Mouse (Mus musculus): ENCODE measurements around the gene Gp9. TPM values are rescaled to one million over a fixed set of nuclear protein-coding genes. Genes with fewer than 3 reads are reported as not detected.
"Not testable (repeated sequence)": the region's sequence is repeated elsewhere in the genome, so short reads cannot be mapped to it uniquely, and the experiment has no call there.

Gp9 gene
- total RNA-seq, 1 experiment from 2014 or later, result 0.52 TPM

DNA sequence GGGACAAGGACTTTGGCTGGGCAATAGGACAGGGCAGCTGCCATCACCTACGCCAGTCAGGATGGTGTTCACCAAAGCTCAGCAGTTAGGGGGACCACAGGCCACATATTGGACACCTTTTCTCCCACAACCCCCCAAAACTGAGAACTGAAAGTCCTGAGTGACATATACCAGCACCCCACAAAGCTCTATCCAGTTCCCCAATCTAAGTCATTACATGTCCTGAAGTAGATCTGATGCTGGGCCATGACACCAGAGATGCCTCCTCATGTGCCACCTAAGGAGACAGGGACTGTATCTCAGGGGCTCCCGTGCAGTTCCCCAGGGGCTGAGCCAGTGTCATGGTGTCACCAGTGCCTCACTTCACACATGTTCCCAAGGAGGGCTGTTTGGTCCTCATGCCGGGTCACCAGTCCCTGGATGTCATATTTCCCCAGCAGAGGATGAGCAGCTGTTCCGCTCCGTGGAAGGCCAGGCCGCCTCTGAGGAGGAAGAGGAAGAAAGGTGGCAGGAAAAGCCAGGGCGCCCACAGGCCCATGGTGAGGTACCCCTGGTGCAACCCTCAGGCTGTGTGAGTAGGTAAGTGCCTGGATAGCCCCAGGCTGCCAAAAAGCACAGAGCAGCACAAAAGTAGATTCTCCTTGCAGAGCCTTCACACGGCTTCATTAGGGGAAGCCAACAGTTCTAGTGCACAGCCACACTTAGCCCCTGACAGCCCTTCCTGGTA is 27.5 kb upstream of the Gp9 start:
- no peak for DNase-seq

DNA sequence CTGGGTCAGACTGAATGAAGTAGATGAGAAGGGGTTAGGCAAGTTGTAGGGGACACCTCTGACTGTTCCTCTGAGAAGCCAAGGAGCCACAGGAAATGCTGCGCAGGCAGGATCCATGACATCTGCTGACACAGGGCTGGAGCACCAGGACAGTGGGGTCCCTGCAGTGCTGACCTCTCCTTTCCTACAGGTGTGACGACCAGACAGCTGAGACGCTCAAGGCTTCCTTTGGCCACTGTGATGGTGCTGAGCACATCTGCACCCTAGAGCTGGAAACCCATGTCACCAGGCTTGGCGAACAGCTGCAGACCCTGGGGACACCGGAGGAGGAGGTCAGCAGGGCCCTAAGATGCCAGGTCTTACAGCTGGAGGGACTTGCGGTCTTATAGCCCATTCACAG is 26.3 kb upstream of the Gp9 start:
- DNase-seq, result no peak

- no peak for DNase-seq
These were observed 22.7 kb upstream of the Gp9 start for GRCm38 (mm10) chr6:87755196-87755595.

- DNase-seq, result no peak
These were observed 21.0 kb upstream of the Gp9 start for GRCm38 (mm10) chr6:87756896-87757295.

DNA sequence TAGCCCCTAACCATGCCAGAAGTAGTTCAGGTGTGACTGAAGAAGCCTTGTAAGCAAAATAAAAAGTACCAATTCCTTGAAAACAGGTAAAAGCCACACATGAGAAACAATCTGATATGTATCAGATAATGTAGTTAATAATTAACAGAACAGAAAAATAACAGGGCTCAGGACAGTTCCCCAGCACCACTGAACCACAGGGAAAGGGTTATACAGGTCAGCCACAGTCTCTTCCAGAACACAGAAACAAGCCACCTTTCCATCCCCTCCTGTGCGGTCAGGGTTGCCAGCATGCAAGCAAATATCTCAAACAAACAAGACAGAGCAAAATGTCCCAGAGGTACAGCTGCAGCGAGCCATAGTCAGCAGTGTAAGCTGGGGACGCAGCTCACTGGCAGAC is 18.5 kb upstream of the Gp9 start:
- DNase-seq, result no peak

GRCm38 (mm10) chr6:87759850-87760249 is 18.0 kb upstream of the Gp9 start:
- no peak for DNase-seq

DNA sequence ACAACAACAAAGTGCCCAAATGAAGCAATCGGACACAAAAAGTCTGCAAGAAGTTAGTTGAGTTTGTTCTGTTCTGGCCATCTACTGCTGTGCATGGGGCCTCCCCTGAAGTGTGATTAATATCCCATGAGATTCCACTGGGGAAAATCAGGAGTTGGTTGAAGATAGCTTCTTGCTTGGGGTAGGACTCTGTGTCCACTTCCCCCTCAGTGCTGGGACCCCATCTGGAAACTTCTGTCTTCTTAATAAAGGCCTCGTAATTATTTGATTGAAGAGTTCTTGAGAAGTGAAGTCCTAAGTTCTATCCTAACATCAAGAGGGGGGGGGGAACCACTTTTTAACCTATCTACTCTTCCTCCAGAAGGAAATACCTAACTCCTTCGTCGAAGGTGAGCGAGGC is 15.7 kb upstream of the Gp9 start:
- DNase-seq, result no peak

- peak; percentile 27 for DNase-seq
These were observed 14.2 kb upstream of the Gp9 start for GRCm38 (mm10) chr6:87763376-87764280.

- not testable (repeated sequence) for DNase-seq
These were observed 13.6 kb upstream of the Gp9 start for GRCm38 (mm10) chr6:87764296-87764695.

DNA sequence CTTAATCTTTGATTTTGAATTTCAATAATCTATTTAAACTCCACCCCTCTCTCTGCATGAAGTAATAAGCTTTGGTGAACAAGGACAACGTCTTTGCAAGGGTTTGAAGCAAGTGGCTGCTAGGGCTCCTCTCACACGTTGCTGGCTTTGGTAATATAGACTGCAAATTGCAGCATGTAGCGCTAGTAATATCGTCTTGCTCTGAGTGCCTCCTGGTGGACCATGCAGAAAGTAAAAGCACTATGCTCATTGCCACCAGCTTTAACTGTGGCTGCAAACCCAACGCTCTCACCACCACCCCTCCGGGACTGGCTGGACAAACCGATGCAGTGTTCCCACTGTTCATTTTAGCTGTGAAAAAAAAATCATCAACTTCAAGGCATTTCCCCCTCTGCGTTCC is 7.2 kb upstream of the Gp9 start:
- no peak for DNase-seq

DNA sequence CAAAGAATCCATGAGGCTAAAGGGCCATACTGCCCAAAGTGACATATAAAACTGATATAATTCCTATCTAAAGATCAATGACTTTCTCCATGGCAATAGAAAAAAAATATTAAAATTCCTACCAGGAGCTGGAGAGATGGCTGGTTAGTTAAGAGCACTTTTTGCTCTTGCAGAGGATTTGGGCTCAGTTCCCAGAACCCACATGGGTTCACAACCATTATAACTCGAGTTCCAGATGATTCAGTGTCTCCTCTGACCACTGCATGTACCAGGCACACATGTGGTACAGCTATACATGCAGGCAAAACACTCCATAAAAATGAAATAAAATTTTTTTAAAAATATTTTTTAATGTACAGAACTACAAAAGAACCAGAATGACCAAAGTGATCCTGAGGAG is 3.4 kb upstream of the Gp9 start:
- DNase-seq, result no peak

- no peak for DNase-seq
These were observed 3.0 kb upstream of the Gp9 start for GRCm38 (mm10) chr6:87774909-87775308.

DNA sequence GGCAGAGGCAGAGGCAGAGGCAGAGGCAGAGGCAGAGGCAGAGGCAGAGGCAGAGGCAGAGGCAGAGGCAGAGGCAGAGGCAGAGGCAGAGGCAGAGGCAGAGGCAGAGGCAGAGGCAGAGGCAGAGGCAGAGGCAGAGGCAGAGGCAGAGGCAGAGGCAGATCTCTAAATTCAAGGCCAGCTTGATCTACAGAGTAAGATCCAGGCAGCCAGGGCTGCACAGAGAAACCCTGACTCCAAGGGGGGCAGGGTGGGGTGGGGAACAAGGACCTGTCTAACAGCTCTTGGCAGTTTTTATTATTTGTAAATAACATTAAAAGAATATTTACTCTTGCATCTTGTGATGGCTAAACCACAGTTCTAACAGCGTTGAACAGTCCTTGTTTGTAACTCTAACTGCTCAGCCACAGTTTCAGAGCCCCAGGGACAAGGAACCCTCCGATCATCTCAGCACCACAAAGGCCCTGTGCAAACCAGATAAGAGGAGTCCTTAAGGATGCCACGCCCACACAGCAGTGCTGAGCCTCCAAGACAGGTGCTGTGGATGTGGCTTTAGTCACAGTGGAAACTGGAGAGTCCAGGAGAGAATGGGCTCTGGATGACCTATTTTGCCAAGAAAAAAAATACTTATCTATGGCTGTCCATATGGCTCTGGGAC is 2.2 kb upstream of the Gp9 start:
- no peak for DNase-seq

DNA sequence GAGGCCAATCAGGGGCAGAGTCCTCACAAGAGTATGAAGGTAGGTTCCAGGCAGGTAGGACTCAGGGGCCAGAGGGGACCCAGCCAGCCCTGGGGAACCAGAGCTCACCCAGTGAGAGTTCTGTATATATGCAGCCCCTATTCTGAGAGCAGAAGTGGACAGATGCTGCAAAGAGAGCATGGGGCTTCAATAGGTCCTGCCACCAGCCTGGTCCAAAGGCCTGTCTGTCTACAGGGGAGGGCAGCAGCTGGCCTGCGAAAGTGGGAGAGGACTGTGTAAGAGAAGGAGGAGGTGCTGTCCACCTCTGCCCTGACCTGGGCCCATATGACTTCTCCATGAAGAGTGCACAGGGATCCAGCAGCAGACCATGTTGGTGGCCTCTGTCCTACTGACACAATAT is 1.2 kb upstream of the Gp9 start:
- DNase-seq, result no peak

- DNase-seq, result peak; percentile 21
These were observed 662 bp downstream of the Gp9 start for GRCm38 (mm10) chr6:87778294-87779173.

DNA sequence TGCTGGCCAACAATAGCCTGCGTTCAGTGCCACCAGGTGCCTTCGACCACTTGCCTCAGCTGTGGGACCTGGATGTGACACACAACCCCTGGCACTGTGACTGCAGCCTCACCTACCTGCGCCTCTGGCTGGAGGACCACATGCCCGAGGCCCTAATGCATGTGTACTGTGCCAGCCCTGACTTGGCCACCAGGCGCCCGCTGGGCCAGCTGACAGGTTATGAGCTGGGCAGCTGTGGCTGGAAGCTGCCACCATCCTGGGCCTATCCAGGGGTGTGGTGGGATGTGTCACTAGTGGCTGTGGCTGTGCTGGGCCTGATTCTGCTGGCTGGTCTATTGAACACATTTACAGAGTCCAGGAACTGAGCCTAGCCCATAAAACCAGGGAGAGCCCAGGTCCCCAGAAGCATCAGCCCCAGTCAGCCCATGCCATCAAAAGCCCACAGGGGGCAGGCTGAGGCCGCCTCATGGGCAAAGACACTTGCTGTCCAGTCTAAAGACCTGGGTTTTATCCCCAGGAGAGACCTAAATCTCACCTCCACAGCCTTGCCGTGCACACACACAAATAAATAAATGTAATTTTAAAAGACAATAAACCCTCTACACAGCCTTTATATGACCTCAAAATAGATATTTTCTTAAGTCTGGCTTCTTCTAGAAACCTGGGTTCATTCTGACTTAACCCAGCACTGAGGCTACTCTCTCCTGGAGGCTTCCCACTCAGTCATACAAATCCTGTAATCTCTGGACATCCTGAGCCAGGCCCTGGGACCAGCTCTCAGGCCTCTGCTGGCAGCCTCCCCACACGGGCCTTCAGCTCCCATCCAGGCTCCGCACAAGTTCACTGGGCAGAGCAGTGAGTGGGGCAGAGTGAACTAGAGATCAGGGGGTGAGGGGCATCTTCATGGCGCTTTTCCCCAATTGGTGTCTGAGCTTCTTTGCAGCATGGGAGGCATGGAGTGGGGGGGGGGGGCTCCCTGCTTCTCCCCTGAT is 1.6 kb downstream of the Gp9 start:
- DNase-seq, result peak; percentile 39

GRCm38 (mm10) chr6:87780546-87781301 is 2.9 kb downstream of the Gp9 start:
- no peak for DNase-seq

DNA sequence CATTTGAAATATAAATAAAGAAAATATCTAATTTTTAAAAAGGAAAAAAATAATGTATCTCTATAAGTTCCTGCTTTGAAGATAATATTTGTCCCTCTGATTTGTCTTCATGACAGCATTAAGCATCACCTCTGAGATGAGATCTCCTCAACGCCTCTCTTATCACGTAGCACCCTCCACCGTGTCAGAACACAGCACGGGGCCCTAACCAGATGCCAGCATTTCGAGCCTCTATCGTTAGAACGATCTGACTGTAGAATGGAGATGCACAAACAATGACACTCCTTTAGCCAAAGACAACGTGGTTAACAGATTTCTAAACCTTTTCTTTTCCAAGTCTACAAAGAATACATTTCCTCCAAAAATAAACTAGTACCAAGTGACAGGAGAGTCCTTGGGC is 6.2 kb downstream of the Gp9 start:
- DNase-seq, result no peak

DNA sequence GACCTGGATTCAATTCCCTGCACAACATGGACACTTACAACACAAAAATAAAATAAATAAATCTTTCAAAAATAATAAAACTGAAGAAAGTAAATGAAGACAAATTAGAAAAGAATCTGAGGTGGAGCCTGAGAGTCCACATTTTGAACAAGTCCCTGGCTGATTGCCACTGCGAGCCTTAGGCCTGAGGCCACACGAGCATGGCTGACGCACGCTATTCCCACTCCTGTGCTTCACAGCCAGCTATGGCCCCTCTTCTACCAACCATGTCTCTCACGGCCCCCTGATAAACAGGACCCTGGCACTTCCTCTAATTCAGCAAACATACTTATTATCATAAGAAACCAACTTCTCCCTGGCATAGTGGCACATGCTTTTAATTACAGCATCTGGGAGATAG is 8.7 kb downstream of the Gp9 start:
- no peak for DNase-seq

Data from adrenal gland, postnatal 14 days (tissue).